Mouse (Mus musculus) R1 (cell line): ENCODE measurements around the gene Dnah8.
"Not testable (repeated sequence)": the region's sequence is repeated elsewhere in the genome, so short reads cannot be mapped to it uniquely, and the experiment has no call there.

Experiments
- DNase-seq: peaks from one replicate; pipeline ENCODE4 v3.0.0-alpha.2; 2018; ENCODE audit warnings: low read depth, low spot score

Dnah8 gene

GRCm38 (mm10) chr17:30609305-30609979 lies 14.7 kb upstream of the Dnah8 start:
- peak; percentile 94 for DNase-seq

DNA sequence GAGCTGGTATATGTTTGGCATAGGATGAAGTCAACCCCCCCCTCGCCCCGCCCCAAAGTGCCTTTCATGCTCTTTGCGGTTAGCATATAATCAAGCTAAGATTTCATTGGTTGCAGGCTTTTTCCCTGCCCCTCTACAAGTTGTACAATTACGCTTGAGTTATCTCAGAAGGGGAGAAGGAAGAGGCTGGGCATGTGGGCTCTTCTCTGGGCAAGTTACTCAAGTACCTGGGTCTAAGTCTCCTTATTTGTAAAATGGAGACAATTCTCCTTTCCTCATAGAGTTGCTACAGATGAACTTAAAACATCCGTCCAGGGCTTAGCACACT lies 14.2 kb upstream of the Dnah8 start:
- no peak for DNase-seq

DNA sequence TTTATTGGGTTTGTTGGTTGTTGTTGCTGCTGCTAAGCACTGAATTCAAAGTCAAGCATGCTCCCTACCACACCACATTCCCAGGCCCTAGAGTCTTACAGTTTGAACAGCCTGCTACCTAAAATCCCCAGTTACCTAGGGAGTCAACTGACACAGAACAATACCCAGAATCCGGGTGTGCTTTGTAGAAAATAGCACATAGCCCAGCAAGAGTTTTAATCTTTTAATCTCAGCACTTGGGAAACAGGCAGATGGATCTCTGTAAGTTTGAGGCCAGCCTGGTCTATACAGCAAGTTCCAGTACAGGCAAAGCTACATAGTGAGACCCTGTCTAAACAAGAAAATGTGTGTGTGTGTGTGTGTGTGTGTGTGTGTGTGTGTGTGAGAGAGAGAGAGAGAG lies 13.4 kb upstream of the Dnah8 start:
- DNase-seq = no peak

GRCm38 (mm10) chr17:30611221-30612074 lies 12.7 kb upstream of the Dnah8 start:
- DNase-seq = no peak

- peak; percentile 99 for DNase-seq
These were observed 11.9 kb upstream of the Dnah8 start for GRCm38 (mm10) chr17:30612075-30612859.

DNA sequence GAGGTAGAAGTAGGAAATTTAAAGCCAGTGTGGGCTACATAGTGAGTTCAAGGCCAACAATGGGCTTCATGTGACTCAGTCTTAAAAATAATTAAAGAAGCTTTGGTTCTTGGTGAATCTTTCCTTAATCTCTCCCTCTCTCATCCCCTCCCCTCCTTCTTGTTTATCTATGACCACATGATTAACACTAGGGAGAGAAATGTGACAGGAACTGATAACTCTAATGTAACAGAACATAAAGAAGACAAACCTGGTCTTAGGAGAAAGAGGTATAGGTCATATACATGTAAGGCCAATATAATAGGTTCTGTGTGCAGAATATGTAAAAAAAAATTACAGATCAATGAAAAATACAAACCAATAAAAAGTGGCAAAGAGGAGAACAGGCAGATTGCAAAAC lies 10.8 kb upstream of the Dnah8 start:
- no peak for DNase-seq

DNA sequence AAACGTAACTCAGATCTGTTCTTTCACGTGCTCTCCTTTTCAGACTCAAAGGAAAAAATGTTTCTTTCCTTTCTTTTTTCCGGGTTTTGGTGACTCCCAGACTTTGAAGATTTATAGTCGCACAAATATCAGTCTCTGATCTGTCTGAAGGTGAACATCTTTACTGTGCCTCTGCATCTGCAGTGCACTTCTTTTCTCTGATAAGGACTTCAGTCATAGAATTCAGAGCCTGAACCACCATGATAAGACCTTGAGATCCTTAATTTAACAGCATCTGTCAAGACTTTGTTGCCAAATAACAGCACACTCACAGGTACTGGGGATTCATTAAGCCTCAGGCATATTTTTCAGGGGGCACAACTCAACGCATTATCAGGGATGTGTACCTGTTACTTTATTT lies 8.0 kb upstream of the Dnah8 start:
- no peak for DNase-seq

DNA sequence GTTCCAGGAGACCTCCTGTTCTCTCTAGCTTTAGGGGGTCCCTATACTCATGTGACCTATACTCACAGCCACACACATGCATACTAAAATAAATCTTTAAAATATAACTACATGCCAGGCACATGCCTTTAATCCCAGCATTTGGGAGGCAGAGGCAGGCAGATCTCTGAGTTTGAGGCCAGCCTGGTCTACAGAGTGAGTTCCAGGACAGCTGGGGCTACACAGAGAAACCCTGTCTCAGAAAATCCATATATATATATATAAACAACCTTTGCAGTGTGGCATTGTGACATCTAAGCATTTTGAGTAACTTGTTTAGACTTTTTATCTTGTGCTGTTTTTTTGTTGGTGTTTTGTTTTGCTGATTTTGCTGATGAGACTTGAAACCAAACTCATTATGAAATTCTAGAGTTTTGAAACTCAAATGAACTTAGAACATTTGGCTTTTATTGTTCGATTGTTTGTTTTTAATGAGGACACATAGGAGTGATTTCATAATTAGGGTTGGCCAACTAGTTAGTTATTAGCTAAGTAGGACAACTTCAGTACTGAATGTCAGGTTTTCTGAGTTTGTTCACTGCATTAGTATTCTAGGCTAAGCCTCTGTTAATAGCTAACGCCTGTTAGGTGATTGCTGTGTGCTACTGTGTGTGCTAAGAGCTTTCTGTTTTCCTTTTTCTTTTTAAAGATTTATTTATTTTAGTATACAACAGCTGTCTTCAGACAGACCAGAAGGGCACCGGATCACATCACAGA lies 5.8 kb upstream of the Dnah8 start:
- DNase-seq = no peak

- no peak for DNase-seq
These were observed 5.0 kb upstream of the Dnah8 start for GRCm38 (mm10) chr17:30619153-30619552.

- DNase-seq = no peak
These were observed 3.6 kb upstream of the Dnah8 start for GRCm38 (mm10) chr17:30620548-30620947.

GRCm38 (mm10) chr17:30621450-30621849 lies 2.7 kb upstream of the Dnah8 start:
- peak; percentile 71 for DNase-seq

DNA sequence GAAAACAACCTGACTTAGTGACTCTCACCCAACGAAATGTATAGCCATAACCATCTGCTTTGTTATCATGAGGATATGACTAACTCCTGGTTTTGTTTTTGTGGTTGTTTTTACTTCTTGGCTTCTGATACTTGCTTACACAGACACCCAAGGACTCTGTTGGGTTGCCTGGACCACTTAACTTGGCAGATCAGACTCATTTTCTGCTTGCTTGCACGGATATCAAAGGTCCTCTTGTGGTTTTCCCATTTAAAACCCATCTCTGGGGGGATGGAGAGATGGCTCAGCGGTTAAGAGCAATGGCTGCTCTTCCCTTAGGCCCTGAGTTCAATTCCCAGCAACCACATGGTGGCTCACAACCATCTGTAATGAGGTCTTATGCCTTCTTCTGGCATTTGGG lies 954 bp upstream of the Dnah8 start:
- DNase-seq = no peak

DNA sequence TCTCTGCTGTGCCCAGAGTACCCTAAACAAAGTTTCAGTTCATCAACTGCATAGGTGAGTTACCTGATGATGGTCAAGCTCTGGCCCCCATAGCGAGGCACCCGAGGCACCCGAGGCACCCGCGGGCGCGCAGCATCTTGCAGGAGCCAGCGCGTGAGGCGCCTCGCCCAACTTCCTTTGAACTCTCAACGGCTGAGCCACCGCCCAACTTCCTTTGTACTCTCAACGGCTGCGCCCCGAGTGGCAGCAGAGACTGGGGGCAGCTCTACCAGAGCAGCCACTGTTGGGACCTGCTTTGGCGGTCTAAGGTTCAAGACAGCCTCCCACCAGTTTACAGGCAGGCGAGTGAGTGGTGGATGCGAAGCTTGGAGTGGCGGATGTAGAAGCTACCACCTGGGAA lies 2.6 kb downstream of the Dnah8 start, which contains the start of gene Glo1:
Gene Glo1, minus strand, starts transcription at position 153 of the 400 bp plus-strand sequence.
- not testable (repeated sequence) for DNase-seq

DNA sequence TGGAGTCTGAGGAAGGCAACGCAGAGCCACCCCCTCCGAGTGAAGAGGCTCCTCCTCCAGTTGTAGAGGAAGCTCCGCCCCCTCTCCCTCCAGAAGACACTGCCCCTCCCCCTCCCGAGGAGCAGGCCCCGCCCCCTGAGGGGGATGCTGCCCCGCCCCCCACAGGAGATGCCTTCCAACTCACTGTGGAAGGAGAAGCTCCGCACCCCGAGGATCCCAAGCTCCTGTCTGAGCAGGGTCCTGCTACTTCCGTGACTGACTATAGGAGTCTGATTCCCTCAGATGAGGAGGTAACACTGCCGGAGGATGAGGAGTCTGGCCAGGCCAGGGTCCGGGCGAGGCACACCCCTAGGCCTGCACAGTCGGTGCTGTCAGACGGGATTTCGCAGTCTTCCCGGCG lies 11.2 kb downstream of the Dnah8 start:
- peak; percentile 93 for DNase-seq

DNA sequence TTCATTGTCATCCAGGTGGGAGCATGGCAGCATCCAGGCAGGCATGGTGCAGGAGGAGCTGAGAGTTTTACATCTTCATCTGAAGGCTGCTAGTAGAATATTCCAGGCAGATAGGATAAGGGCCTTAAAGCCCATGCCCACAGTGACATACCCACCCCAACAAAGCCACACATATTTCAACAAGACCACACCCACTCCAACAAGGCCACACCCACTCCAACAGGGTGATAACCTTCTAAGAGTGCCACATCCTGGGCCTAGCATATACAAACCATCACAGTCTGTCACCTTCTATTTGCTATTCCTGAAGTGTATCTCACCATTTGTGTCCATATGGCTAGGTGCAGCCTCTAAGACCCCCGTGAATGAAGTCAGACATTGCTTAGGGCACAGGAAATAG lies 13.6 kb downstream of the Dnah8 start:
- DNase-seq = no peak

GRCm38 (mm10) chr17:30638996-30639395 lies 14.8 kb downstream of the Dnah8 start:
- peak; percentile 81 for DNase-seq

DNA sequence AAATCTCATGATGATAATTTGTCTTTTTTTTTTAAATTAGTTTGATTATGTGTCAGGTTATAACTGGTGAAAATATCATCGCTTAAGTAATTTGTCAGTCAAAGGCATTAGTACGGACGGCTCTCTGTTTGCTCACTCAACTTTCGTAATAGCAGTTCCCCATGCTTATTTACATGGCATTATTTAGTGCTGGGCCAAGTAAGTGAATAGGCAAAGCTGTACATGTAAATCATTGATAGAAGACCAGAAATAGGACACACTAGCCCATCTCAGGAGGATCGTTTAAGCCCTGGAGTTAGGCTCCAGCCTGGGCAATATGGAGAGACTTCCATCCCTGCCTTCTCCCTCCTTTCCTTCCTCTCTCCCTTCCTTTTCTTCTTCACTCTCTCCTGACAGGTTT lies 16.7 kb downstream of the Dnah8 start:
- no peak for DNase-seq

DNA sequence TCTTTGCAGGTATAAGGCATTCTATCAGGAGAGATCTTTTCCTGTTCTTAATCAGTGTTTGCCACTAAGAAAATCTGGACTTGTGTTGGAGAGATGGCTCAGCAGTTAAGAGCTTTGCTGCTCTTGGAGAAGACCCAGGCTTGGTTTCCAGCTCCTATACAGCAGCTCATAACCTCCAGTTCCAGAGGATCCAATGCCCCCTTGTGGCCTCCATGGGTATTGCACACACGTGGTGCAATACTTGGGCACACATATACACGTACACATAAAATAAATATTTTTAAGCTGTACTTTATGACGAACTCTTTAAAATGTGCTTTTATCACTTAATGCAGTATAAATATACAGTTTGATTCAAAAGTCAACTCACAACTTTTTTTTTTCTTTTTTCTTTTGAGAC lies 24.6 kb downstream of the Dnah8 start:
- DNase-seq = peak; percentile 80

GRCm38 (mm10) chr17:30653010-30653409 lies 28.9 kb downstream of the Dnah8 start:
- DNase-seq = peak; percentile 88

GRCm38 (mm10) chr17:30657530-30658151 lies 33.5 kb downstream of the Dnah8 start:
- DNase-seq = no peak

DNA sequence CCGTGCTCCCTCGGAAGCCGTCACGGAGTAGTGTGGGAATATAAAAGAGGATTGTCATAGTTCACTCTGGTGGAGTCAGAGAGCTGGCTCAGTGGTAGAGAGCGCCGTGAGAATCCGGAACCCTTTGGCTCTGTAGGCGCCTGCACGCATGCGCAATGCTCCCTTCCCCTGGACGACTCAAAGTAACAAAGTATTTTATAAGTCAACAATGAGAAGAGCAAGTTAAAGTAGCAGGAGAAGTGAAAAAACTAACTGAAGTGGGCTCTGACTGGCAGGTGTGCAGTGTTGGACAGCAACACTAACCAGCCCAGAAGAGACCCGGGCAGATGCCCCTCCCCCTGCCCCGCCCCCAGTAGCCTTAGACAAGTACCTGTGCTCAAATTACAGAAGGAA lies 34.0 kb downstream of the Dnah8 start:
- peak; percentile 84 for DNase-seq
